Mouse (Mus musculus) MEL (cell line): ENCODE measurements around the gene Tuba3b. TPM values are rescaled to one million over a fixed set of nuclear protein-coding genes. Genes with fewer than 3 reads are reported as not detected.

Experiments
- DNase-seq: peaks from one replicate; pipeline ENCODE4 v3.0.0; 2011; ENCODE audit warnings: low read depth, low spot score
- H3K27ac ChIP-seq: 2 replicates; pipeline ENCODE4 v1.5.1; 2012; ENCODE audit warnings: low read depth, mild to moderate bottlenecking, control low read depth, low read length, moderate library complexity; ENCODE audit not compliant: control insufficient read depth
- H3K27me3 ChIP-seq, 2 experiments: fragments of 150-350 bp in 1 of 2; sonication (generic) in 1 of 2; 2 replicates each; pipeline ENCODE4 v1.6.1; 2012; ENCODE audit warnings: low read length in 2 of 2, mild to moderate bottlenecking in 2 of 2, improper control_type of control experiment in 1 of 2, moderate library complexity in 1 of 2; ENCODE audit not compliant: insufficient read depth in 2 of 2, control insufficient read depth in 1 of 2
- H3K36me3 ChIP-seq, 2 experiments: 2 replicates each; pipeline ENCODE4 v1.6.1; 2012 to 2014; ENCODE audit warnings: low read length in 2 of 2, improper control_type of control experiment in 1 of 2, inconsistent platforms in 1 of 2, mild to moderate bottlenecking in 1 of 2; ENCODE audit not compliant: insufficient read depth in 2 of 2, control insufficient read depth in 1 of 2
- H3K4me1 ChIP-seq, 2 experiments: fragments of 150-350 bp in 1 of 2; sonication (generic) in 1 of 2; 2 replicates each; pipeline ENCODE4 v1.6.1; 2012; ENCODE audit warnings: low read length in 2 of 2, improper control_type of control experiment in 1 of 2, mild to moderate bottlenecking in 1 of 2; ENCODE audit not compliant: insufficient read depth in 2 of 2, control insufficient read depth in 1 of 2
- H3K4me3 ChIP-seq, 2 experiments: fragments of 150-350 bp in 1 of 2; sonication (generic) in 1 of 2; 2 replicates each; pipeline ENCODE4 v1.5.1; 2012; ENCODE audit warnings: low read depth in 2 of 2, low read length in 2 of 2, mild to moderate bottlenecking in 2 of 2, moderate library complexity in 2 of 2, control low read depth in 1 of 2, improper control_type of control experiment in 1 of 2; ENCODE audit not compliant: control insufficient read depth in 1 of 2, insufficient read depth in 1 of 2
- H3K79me2 ChIP-seq: 2 replicates; pipeline ENCODE4 v1.6.1; 2012; ENCODE audit warnings: mild to moderate bottlenecking, low read length, moderate library complexity; ENCODE audit not compliant: control insufficient read depth, poor library complexity, insufficient read depth
- H3K9ac ChIP-seq: 2 replicates; pipeline ENCODE4 v1.6.1; 2012; ENCODE audit warnings: low read depth, mild to moderate bottlenecking, control low read depth, low read length, moderate library complexity; ENCODE audit not compliant: control insufficient read depth, poor library complexity, severe bottlenecking
- H3K9me3 ChIP-seq: fragments of 150-350 bp; sonication (generic); replicated peaks from 2 replicates; pipeline ENCODE4 v1.6.1; 2012; ENCODE audit warnings: mild to moderate bottlenecking, low read length, improper control_type of control experiment, moderate library complexity; ENCODE audit not compliant: insufficient read depth
- CHD1 ChIP-seq: IDR thresholded peaks from 2 replicates; pipeline ENCODE4 v1.6.1; 2012; ENCODE audit warnings: low read depth, mild to moderate bottlenecking, inconsistent platforms, low read length, improper control_type of control experiment
- CTCF ChIP-seq, 3 experiments: IDR thresholded peaks in 2 of 3; conservative IDR thresholded peaks in 1 of 3; 2 replicates each; pipeline ENCODE4 v1.5.1; 2011 to 2012; ENCODE audit warnings: low read length in 3 of 3, low read depth in 2 of 3, mild to moderate bottlenecking in 2 of 3, improper control_type of control experiment in 1 of 3, inconsistent platforms in 1 of 3, mixed read lengths in 1 of 3, moderate library complexity in 1 of 3; ENCODE audit not compliant: control insufficient read depth in 1 of 3, insufficient read depth in 1 of 3, poor library complexity in 1 of 3, severe bottlenecking in 1 of 3
- ELF1 ChIP-seq: IDR thresholded peaks from 2 replicates; pipeline ENCODE4 v1.6.1; 2014; ENCODE audit warnings: low read depth, mild to moderate bottlenecking, inconsistent platforms, low read length, improper control_type of control experiment, moderate library complexity
- EP300 ChIP-seq, 2 experiments: IDR thresholded peaks; 2 replicates each; pipeline ENCODE4 v1.6.1; 2011; ENCODE audit warnings: improper control_type of control experiment in 2 of 2, low read length in 2 of 2, low read depth in 1 of 2, mild to moderate bottlenecking in 1 of 2
- ETS1 ChIP-seq: IDR thresholded peaks from 2 replicates; pipeline ENCODE4 v1.6.1; 2012; ENCODE audit warnings: low read depth, mild to moderate bottlenecking, inconsistent platforms, low read length, improper control_type of control experiment, moderate library complexity
- GABPA ChIP-seq: IDR thresholded peaks from 2 replicates; pipeline ENCODE4 v1.6.1; 2012; ENCODE audit warnings: low read depth, mild to moderate bottlenecking, inconsistent platforms, low read length, improper control_type of control experiment, moderate library complexity
- GATA1 ChIP-seq: IDR thresholded peaks from 2 replicates; pipeline ENCODE4 v1.6.1; 2011; ENCODE audit warnings: low read depth, low read length, improper control_type of control experiment
- HCFC1 ChIP-seq: IDR thresholded peaks from 2 replicates; pipeline ENCODE4 v1.6.1; 2012; ENCODE audit warnings: low read depth, mild to moderate bottlenecking, inconsistent platforms, low read length, improper control_type of control experiment, moderate library complexity
- KAT2A ChIP-seq: conservative IDR thresholded peaks from 2 replicates; pipeline ENCODE4 v1.6.1; 2012; ENCODE audit warnings: low read depth, low read length, improper control_type of control experiment, inconsistent platforms
- MAFK ChIP-seq: IDR thresholded peaks from 2 replicates; pipeline ENCODE4 v1.6.1; 2011; ENCODE audit warnings: low read depth, mild to moderate bottlenecking, low read length, improper control_type of control experiment, borderline replicate concordance
- MEF2A ChIP-seq: IDR thresholded peaks from 2 replicates; pipeline ENCODE4 v1.6.1; 2014; ENCODE audit warnings: low read depth, mild to moderate bottlenecking, inconsistent platforms, low read length, improper control_type of control experiment; ENCODE audit not compliant: poor library complexity, insufficient replicate concordance, severe bottlenecking; ENCODE audit errors: extremely low read depth
- MYB ChIP-seq: IDR thresholded peaks from 2 replicates; pipeline ENCODE4 v1.6.1; 2011; ENCODE audit warnings: mild to moderate bottlenecking, low read depth, low read length, improper control_type of control experiment
- MYC ChIP-seq: IDR thresholded peaks from 2 replicates; pipeline ENCODE4 v1.6.1; 2011; ENCODE audit warnings: low read depth, mild to moderate bottlenecking, low read length, improper control_type of control experiment, moderate library complexity
- POLR2AphosphoS5 ChIP-seq: IDR thresholded peaks from 2 replicates; pipeline ENCODE4 v1.6.1; 2012; ENCODE audit warnings: low read depth, borderline replicate concordance, mild to moderate bottlenecking, inconsistent platforms, low read length, moderate library complexity, mixed read lengths
- RAD21 ChIP-seq: IDR thresholded peaks from 2 replicates; pipeline ENCODE4 v1.6.1; 2011; ENCODE audit warnings: mild to moderate bottlenecking, low read depth, low read length, improper control_type of control experiment
- SIN3A ChIP-seq: IDR thresholded peaks from 2 replicates; pipeline ENCODE4 v1.6.1; 2012; ENCODE audit warnings: low read length, improper control_type of control experiment, inconsistent platforms
- TBP ChIP-seq: IDR thresholded peaks from 2 replicates; pipeline ENCODE4 v1.8.0; 2011; ENCODE audit warnings: low read depth, low read length, improper control_type of control experiment
- USF1 ChIP-seq: IDR thresholded peaks from 2 replicates; pipeline ENCODE4 v1.6.1; 2014; ENCODE audit warnings: low read depth, mild to moderate bottlenecking, inconsistent platforms, low read length, improper control_type of control experiment, moderate library complexity
- ZC3H11A ChIP-seq: IDR thresholded peaks from 2 replicates; pipeline ENCODE4 v1.6.1; 2012; ENCODE audit warnings: low read depth, mild to moderate bottlenecking, inconsistent platforms, low read length, improper control_type of control experiment
- ZKSCAN1 ChIP-seq: IDR thresholded peaks from 2 replicates; pipeline ENCODE4 v1.6.1; 2012; ENCODE audit warnings: low read depth, mild to moderate bottlenecking, inconsistent platforms, low read length, improper control_type of control experiment, moderate library complexity
- polyA plus RNA-seq, 2 experiments: library from polyadenylated mRNA; stranded (reverse) in 1 of 2; unstranded in 1 of 2; fragments of >175 nt in 1 of 2; fragments of >200 nt in 1 of 2; gene quantifications; 2 replicates each; pipeline versions ENCODE4 v1.2.1 to v1.2.4; 2012; ENCODE audit warnings: low replicate concordance in 2 of 2, low read depth in 1 of 2; ENCODE audit not compliant: insufficient read length in 2 of 2, insufficient read depth in 1 of 2, missing spikeins in 1 of 2
- total RNA-seq: library from RNA; depleted of rRNA; stranded (reverse); fragments of 300-350 nt; gene quantifications from 2 replicates; pipeline ENCODE4 v1.2.3, GENCODE M21; 2012

Tuba3b gene
- total and polyA plus RNA-seq, 3 experiments = 0.06 to 0.23 TPM; not detected in 1

- no peaks in the 10 kb centered on the region for H3K79me2 ChIP-seq
- H3K36me3 ChIP-seq = no peaks in the 10 kb centered on the region
- no peaks in the 10 kb centered on the region for H3K4me1 ChIP-seq
- H3K27me3 ChIP-seq = no peaks in the 10 kb centered on the region
- DNase-seq = no peak
- TF ChIP-seq EP300 (IDR thresholded peaks at IDR 0.05; ENCODE audit: low read depth in 1 of 2, low read length in 2 of 2) = no peak
- no peak for TF ChIP-seq GATA1
- no peak overlapping the region for H3K27ac ChIP-seq
- no peak overlapping the region for H3K4me3 ChIP-seq
- no peaks in the 10 kb centered on the region for H3K9me3 ChIP-seq
- H3K9ac ChIP-seq = no peak overlapping the region
Measured at GRCm38 (mm10) chr6:145590501-145591293, 24.9 kb upstream of the Tuba3b start.

- Histone ChIP-seq H3K36me3 (no peaks in the 10 kb centered on the region), H3K27ac (no peak overlapping the region), H3K27me3 (no peaks in the 10 kb centered on the region), H3K9me3 (no peaks in the 10 kb centered on the region), H3K4me1 (no peaks in the 10 kb centered on the region), H3K9ac (no peak overlapping the region), H3K79me2 (no peaks in the 10 kb centered on the region), H3K4me3 (no peak overlapping the region)
- no peak for DNase-seq
- TF ChIP-seq TBP = no peak
- no peak for TF ChIP-seq MYB
- TF ChIP-seq MEF2A = no peak
- TF ChIP-seq MYC = no peak
- no peak for TF ChIP-seq GABPA
- no peak for TF ChIP-seq RAD21
- TF ChIP-seq USF1 = no peak
- TF ChIP-seq POLR2AphosphoS5 = no peak
- no peak for TF ChIP-seq ETS1
- TF ChIP-seq ZC3H11A = no peak
- no peak for TF ChIP-seq CTCF (IDR thresholded peaks at IDR 0.05 in 2 of 3, conservative IDR thresholded peaks at IDR 0.05 in 1 of 3; ENCODE audit: control insufficient read depth in 1 of 3, insufficient read depth in 1 of 3, low read depth in 2 of 3, low read length in 3 of 3, poor library complexity in 1 of 3, severe bottlenecking in 1 of 3)
- no peak for TF ChIP-seq KAT2A
- TF ChIP-seq SIN3A = no peak
- TF ChIP-seq MAFK = no peak
- no peak for TF ChIP-seq CHD1
- no peak for TF ChIP-seq ZKSCAN1
- TF ChIP-seq ELF1 = no peak
- no peak for TF ChIP-seq HCFC1
Measured at GRCm38 (mm10) chr6:145591578-145591977, 24.0 kb upstream of the Tuba3b start.
